Mouse (Mus musculus) regulatory T cell (primary cell): ENCODE measurements at regions not wholly inside any gene's neighbourhood (a gene's known extent, or its start where the extent isn't known, plus 50 kb on each side); places are given as distances from the start of the nearest gene placed in this dataset.
"Not testable (repeated sequence)": the region's sequence is repeated elsewhere in the genome, so short reads cannot be mapped to it uniquely, and the experiment has no call there.

Source experiments
- in situ Hi-C: fragments of 300-600 bp; cut with MboI, MseI; formaldehyde crosslinking; loops from one replicate; pipeline ENCODE4 v1.15.1; 2025; ENCODE audit warnings: high pct_unique_total_duplicates

GRCm38 (mm10) chr10:111589186-111589585 is 83.1 kb downstream of the Phlda1 start:
- in situ Hi-C loops = no loop called here

- in situ Hi-C loops = no loop called here
These were observed 86.5 kb downstream of the Phlda1 start for GRCm38 (mm10) chr10:111592416-111593149.

- in situ Hi-C loops = no loop called here
These were observed 87.2 kb downstream of the Phlda1 start for GRCm38 (mm10) chr10:111593280-111593679.

GRCm38 (mm10) chr10:111594171-111594570 is 88.1 kb downstream of the Phlda1 start:
- in situ Hi-C loops = no loop called here

GRCm38 (mm10) chr10:111594651-111595050 is 88.6 kb downstream of the Phlda1 start:
- in situ Hi-C loops = no loop called here

- in situ Hi-C loops = no loop called here
These were observed 89.5 kb downstream of the Phlda1 start for GRCm38 (mm10) chr10:111595513-111595995.

- in situ Hi-C loops = no loop called here
These were observed 92.6 kb downstream of the Phlda1 start for GRCm38 (mm10) chr10:111598650-111599049.

- in situ Hi-C loops = no loop called here
These were observed 93.5 kb downstream of the Phlda1 start for GRCm38 (mm10) chr10:111599297-111600250.

- in situ Hi-C loops = no loop called here
These were observed 94.2 kb downstream of the Phlda1 start for GRCm38 (mm10) chr10:111600251-111600620.

GRCm38 (mm10) chr10:111600677-111601099 is 94.6 kb downstream of the Phlda1 start:
- in situ Hi-C loops = no loop called here

GRCm38 (mm10) chr10:111603166-111603565 is 97.1 kb downstream of the Phlda1 start:
- in situ Hi-C loops = no loop called here

- in situ Hi-C loops = not testable (repeated sequence)
These were observed 101.3 kb downstream of the Phlda1 start for GRCm38 (mm10) chr10:111607381-111607780.

GRCm38 (mm10) chr10:111608385-111609093 is 102.5 kb downstream of the Phlda1 start:
- in situ Hi-C loops = no loop called here

- in situ Hi-C loops = no loop called here
These were observed 103.8 kb downstream of the Phlda1 start for GRCm38 (mm10) chr10:111609889-111610288.

- in situ Hi-C loops = no loop called here
These were observed 113.7 kb downstream of the Phlda1 start for GRCm38 (mm10) chr10:111619627-111620270.

- in situ Hi-C loops = no loop called here
These were observed 115.0 kb downstream of the Phlda1 start for GRCm38 (mm10) chr10:111620927-111621676.

GRCm38 (mm10) chr10:111622789-111623188 is 116.7 kb downstream of the Phlda1 start:
- in situ Hi-C loops = no loop called here

GRCm38 (mm10) chr10:111624021-111624420 is 117.9 kb downstream of the Phlda1 start:
- in situ Hi-C loops = no loop called here

GRCm38 (mm10) chr10:111624624-111625023 is 118.5 kb downstream of the Phlda1 start:
- in situ Hi-C loops = no loop called here

- in situ Hi-C loops = no loop called here
These were observed 119.5 kb downstream of the Phlda1 start for GRCm38 (mm10) chr10:111625573-111625972.

GRCm38 (mm10) chr10:111626009-111626408 is 119.9 kb downstream of the Phlda1 start:
- in situ Hi-C loops = no loop called here
